Comparison of ENCODE assay signal across 28 mouse cellular contexts in genomic region chr5:43530186-43530585, GRCm38 (mm10). TPM values are rescaled to one million over a fixed set of nuclear protein-coding genes. Genes with fewer than 3 reads are reported as not detected.
DNase-seq lines count a peak whose midpoint lies in the region; ATAC-seq lines count a peak whose summit lies in the region.
"Had no signal": no experiment of that assay in that cellular context is flagged by ENCODE, and none has a peak within 500 bp of the region (broad histone marks: within the 10 kb centered on the region; RNA-seq: fewer than 3 reads in every experiment).

No protein-coding gene starts in this region.

- peak; percentile 67; the same call in 1 of the 2 replicates for ATAC-seq in neural tube, embryonic 14.5 days (ENCODE audit: low read depth)
- ATAC-seq: CD4-positive, CD25-positive, alpha-beta regulatory T cell, adult 4 months; forebrain, embryonic 15.5 days; midbrain, embryonic 15.5 days had no signal

- H3K27me3 ChIP-seq in neural tube, embryonic 14.5 days (ENCODE audit: control insufficient read depth, insufficient read depth, low read length): no peaks in the 10 kb centered on the region
- H3K27me3 ChIP-seq: forebrain, embryonic 15.5 days; kidney, embryonic 15.5 days; liver, embryonic 15.5 days; midbrain, embryonic 15.5 days; neural tube, embryonic 12.5 days had no signal

- H3K4me3 ChIP-seq in neural tube, embryonic 14.5 days (ENCODE audit: low read depth, low read length): no peak overlapping the region
- H3K4me3 ChIP-seq: forebrain, embryonic 15.5 days; kidney, embryonic 15.5 days; layer of hippocampus, adult 2 months; left cerebral cortex, adult 2 months; liver, embryonic 15.5 days; midbrain, embryonic 15.5 days; neural tube, embryonic 12.5 days had no signal

- no peak overlapping the region for H3K9ac ChIP-seq in neural tube, embryonic 14.5 days (replicated peaks; ENCODE audit: low read depth, low read length)
- H3K9ac ChIP-seq: forebrain, embryonic 15.5 days; kidney, embryonic 15.5 days; liver, embryonic 15.5 days; lung, embryonic 14.5 days; midbrain, embryonic 15.5 days; neural tube, embryonic 12.5 days had no signal

- H3K4me1 ChIP-seq in neural tube, embryonic 14.5 days (ENCODE audit: control insufficient read depth, insufficient read depth, low read length): no peaks in the 10 kb centered on the region
- H3K4me1 ChIP-seq: forebrain, embryonic 15.5 days; liver, embryonic 15.5 days; midbrain, embryonic 15.5 days; neural tube, embryonic 12.5 days had no signal

- H3K4me2 ChIP-seq in neural tube, embryonic 14.5 days (ENCODE audit: low read depth, low read length): no peak overlapping the region
- H3K4me2 ChIP-seq: forebrain, embryonic 15.5 days; heart, embryonic 11.5 days; kidney, embryonic 15.5 days; liver, embryonic 15.5 days; lung, embryonic 14.5 days; midbrain, embryonic 15.5 days; neural tube, embryonic 12.5 days had no signal

- H3K9me3 ChIP-seq in neural tube, embryonic 14.5 days (ENCODE audit: control insufficient read depth, low read length): no peaks in the 10 kb centered on the region
- H3K9me3 ChIP-seq: forebrain, embryonic 15.5 days; kidney, embryonic 15.5 days; liver, embryonic 15.5 days; midbrain, embryonic 15.5 days; neural tube, embryonic 12.5 days had no signal

- intact Hi-C loops in heart, postnatal 14 days (cut with DNase I): no loop called here
- intact Hi-C loops in left cerebral cortex, postnatal 4 days (cut with DNase I): no loop called here
- intact Hi-C loops in left cerebral cortex, postnatal 36 days (cut with DNase I): no loop called here

- no peaks in the 10 kb centered on the region for H3K36me3 ChIP-seq in neural tube, embryonic 14.5 days (ENCODE audit: control insufficient read depth, insufficient read depth, low read length)
- H3K36me3 ChIP-seq: forebrain, embryonic 15.5 days; kidney, embryonic 15.5 days; liver, embryonic 15.5 days; midbrain, embryonic 15.5 days; neural tube, embryonic 12.5 days had no signal

- peak; percentile 73 for DNase-seq in heart, adult 11 months
- no peak for DNase-seq in heart, postnatal 14 days
- peak; percentile 19 for DNase-seq in left cerebral cortex, postnatal 4 days
- DNase-seq in left cerebral cortex, postnatal 36 days (ENCODE audit: low spot score in 2 of 2): no peak
- peak; percentile 18 for DNase-seq in brain, adult 2 months (ENCODE audit: low read depth, low spot score)
- DNase-seq in kidney, postnatal 10 days: no peak
- DNase-seq: adrenal gland, postnatal 36 days; cerebellum, adult 9-10 months; gastrocnemius, postnatal 25 days; heart, adult 18-20 months; heart, postnatal 4 days; kidney, adult 18-20 months; kidney, postnatal 36 days; lung, embryonic 14.5 days; lung, postnatal 14 days; retina, postnatal 1 day; right cerebral cortex, postnatal 14 days; thymus, postnatal 14 days had no signal

- WGBS in neural tube, embryonic 14.5 days: 71% methylated on average over 3 of the region's 3 CpGs

- no peak overlapping the region for H3K27ac ChIP-seq in neural tube, embryonic 14.5 days (ENCODE audit: low read depth, low read length)
- H3K27ac ChIP-seq: forebrain, embryonic 15.5 days; kidney, embryonic 15.5 days; layer of hippocampus, adult 2 months; left cerebral cortex, adult 2 months; liver, embryonic 15.5 days; midbrain, embryonic 15.5 days; neural tube, embryonic 12.5 days had no signal

RNA-seq across cellular contexts. Expression of gene C1qtnf7, which starts 14.8 kb away (rescaled TPM):
- 10 to 100 TPM in 1 of 2 experiments, 1 to 10 TPM in 1; 8.0 to 10.2 TPM for total RNA-seq in heart, postnatal 14 days (2021)
- total RNA-seq in left cerebral cortex, postnatal 4 days (2021): 1 to 10 TPM; 1.2 to 1.6 TPM
- total RNA-seq in left cerebral cortex, postnatal 36 days (2021): 1 to 10 TPM; 1.2 to 1.3 TPM
- polyA plus RNA-seq in neural tube, embryonic 14.5 days (2014; fragmentation: Nextera tagmentation; extraction: Ambion mirVana): 0.15 and 0.89 TPM in 2 replicates
- polyA plus RNA-seq: CD4-positive, CD25-positive, alpha-beta regulatory T cell, adult 4 months had no signal

Comparison
In these comparisons a context has a peak if more than half of its experiments do, and no peak if none do; other contexts are left out.
1. DNase-seq: peak in heart, adult 11 months (single experiment), left cerebral cortex, postnatal 4 days (single experiment) and brain, adult 2 months (single experiment); none in heart, postnatal 14 days (0 of 2), left cerebral cortex, postnatal 36 days (0 of 2) and kidney, postnatal 10 days (single experiment).